In the genomic region with DNA sequence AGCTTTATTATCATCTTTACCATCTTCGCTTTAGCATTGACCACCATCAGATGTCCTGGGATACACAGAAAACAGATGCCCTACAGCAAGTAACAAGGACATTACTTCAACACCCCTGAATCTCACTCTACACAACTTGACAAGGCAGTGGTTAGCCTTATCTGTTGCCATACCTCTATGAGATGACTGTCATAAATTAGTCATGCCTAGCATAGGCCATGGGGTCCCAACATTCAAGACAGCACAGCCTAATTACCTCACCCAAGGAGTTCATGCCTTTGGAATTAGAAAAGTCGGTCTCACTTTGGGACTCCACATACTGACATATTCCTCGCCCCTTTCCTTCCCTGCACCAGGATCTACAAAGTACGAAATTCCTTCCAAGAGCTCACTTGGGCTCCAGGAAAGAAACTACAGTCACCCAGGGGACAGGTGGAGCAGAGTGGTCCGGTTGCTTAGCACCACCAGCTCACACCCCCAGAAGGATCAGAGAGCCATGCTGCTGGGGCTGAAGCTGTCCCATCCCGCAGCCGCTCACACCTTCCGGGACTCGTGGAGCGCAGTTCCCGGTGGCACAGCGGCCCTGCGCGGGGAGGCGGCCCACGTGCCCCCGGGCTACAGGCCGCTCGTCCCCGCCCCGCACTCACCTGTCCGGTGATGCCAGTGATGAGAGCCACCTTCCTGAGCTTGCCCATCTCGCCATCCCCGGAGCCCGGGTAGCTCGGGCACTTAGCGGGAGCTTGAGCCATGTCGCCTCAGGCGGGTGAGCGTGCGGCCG, we compare ENCODE assay signal across 8 mouse cellular contexts. TPM values are rescaled to one million over a fixed set of nuclear protein-coding genes. Genes with fewer than 3 reads are reported as not detected.
DNase-seq lines count a peak whose midpoint lies in the region; ATAC-seq lines count a peak whose summit lies in the region.

No protein-coding gene starts in this region.

- peak overlapping the region; percentile 8; the same call in 1 of the 2 replicates for H3K27ac ChIP-seq in heart, embryonic 16.5 days (ENCODE audit: low read length)
- no peak overlapping the region; the same call in 1 of the 2 replicates for H3K27ac ChIP-seq in liver, embryonic 11.5 days (ENCODE audit: low read depth, low read length)
- peak overlapping the region; percentile 29; the same call in 1 of the 2 replicates for H3K27ac ChIP-seq in stomach, embryonic 16.5 days (ENCODE audit: low read length)

- peak; percentile 62 for ATAC-seq in heart, embryonic 16.5 days (replicated peaks; ENCODE audit: extremely low read depth, insufficient read depth, low FRiP score)
- 0 out of 2 replicates have a peak, but pooled peaks have one; percentile 31 for ATAC-seq in erythroblast, adult 5-6 weeks (replicated peaks; ENCODE audit: low FRiP score, poor library complexity, severe bottlenecking)
- ATAC-seq in liver, embryonic 11.5 days (replicated peaks; ENCODE audit: low FRiP score), result no peak; the same call in 1 of the 2 replicates
- no peak for ATAC-seq in stomach, embryonic 16.5 days (ENCODE audit: insufficient read depth, low FRiP score)

- H3K4me3 ChIP-seq in heart, embryonic 16.5 days (ENCODE audit: low read length), result peak overlapping the region; percentile 66
- H3K4me3 ChIP-seq in liver, embryonic 11.5 days (ENCODE audit: low read depth, low read length), result peak overlapping the region; percentile 83
- H3K4me3 ChIP-seq in stomach, embryonic 16.5 days (replicated peaks; ENCODE audit: low read length), result peak overlapping the region; percentile 78

- H3K9me3 ChIP-seq in heart, embryonic 16.5 days (replicated peaks; ENCODE audit: control insufficient read depth, low read length), result no peaks in the 10 kb centered on the region
- H3K9me3 ChIP-seq in liver, embryonic 11.5 days (ENCODE audit: control insufficient read depth, low read length), result no peaks in the 10 kb centered on the region
- no peaks in the 10 kb centered on the region for H3K9me3 ChIP-seq in stomach, embryonic 16.5 days (replicated peaks; ENCODE audit: control insufficient read depth, low read length)

- no peak for DNase-seq in heart, postnatal 36 days
- peak; percentile 27 for DNase-seq in ES-CJ7 (ENCODE audit: low read depth, low spot score)
- no peak for DNase-seq in liver, embryonic 11.5 days (ENCODE audit: low spot score)
- DNase-seq in cerebellum, adult 8-10 months, result no peak
- no peak for DNase-seq in left cerebral cortex, adult 8-10 months (ENCODE audit: low spot score in 2 of 2)

- intact Hi-C loops in heart, postnatal 36 days (cut with DNase I), result loop anchor here (2.0 kb wide), 1 partner anchor 529 kb away; no protein-coding TSS in a partner anchor

- H3K4me2 ChIP-seq in heart, embryonic 16.5 days (ENCODE audit: low read depth, low read length), result peak overlapping the region; percentile 89
- peak overlapping the region; percentile 95 for H3K4me2 ChIP-seq in liver, embryonic 11.5 days
- H3K4me2 ChIP-seq in stomach, embryonic 16.5 days (ENCODE audit: low read depth, low read length), result peak overlapping the region; percentile 77

- peak overlapping the region; percentile 74 for H3K9ac ChIP-seq in heart, embryonic 16.5 days (ENCODE audit: low read length)
- peak overlapping the region; percentile 89 for H3K9ac ChIP-seq in liver, embryonic 11.5 days (ENCODE audit: low read depth, low read length)
- peak overlapping the region; percentile 87 for H3K9ac ChIP-seq in stomach, embryonic 16.5 days (ENCODE audit: low read length)

- peaks cover 9% of the 10 kb centered on the region for H3K4me1 ChIP-seq in heart, embryonic 16.5 days (ENCODE audit: control insufficient read depth, insufficient read depth, low read length)
- H3K4me1 ChIP-seq in liver, embryonic 11.5 days (replicated peaks; ENCODE audit: control insufficient read depth, insufficient read depth, low read length), result no peaks in the 10 kb centered on the region; the same call in 1 of the 2 replicates
- peaks cover 10% of the 10 kb centered on the region for H3K4me1 ChIP-seq in stomach, embryonic 16.5 days (ENCODE audit: control insufficient read depth, insufficient read depth, low read length)

- no peaks in the 10 kb centered on the region; the same call in 1 of the 2 replicates for H3K36me3 ChIP-seq in heart, embryonic 16.5 days (ENCODE audit: control insufficient read depth, insufficient read depth)
- H3K36me3 ChIP-seq in liver, embryonic 11.5 days (ENCODE audit: control insufficient read depth, insufficient read depth, low read length), result no peaks in the 10 kb centered on the region
- no peaks in the 10 kb centered on the region for H3K36me3 ChIP-seq in stomach, embryonic 16.5 days (ENCODE audit: control insufficient read depth, insufficient read depth, low read length)

- WGBS in heart, embryonic 16.5 days, result 4% methylated on average over 31 of the region's 32 CpGs
- 6% methylated on average over 32 of the region's 32 CpGs for WGBS in liver, embryonic 11.5 days
- WGBS in stomach, embryonic 16.5 days, result 4% methylated on average over 32 of the region's 32 CpGs

- H3K27me3 ChIP-seq in heart, embryonic 16.5 days (ENCODE audit: control insufficient read depth, insufficient read depth, low read length), result no peaks in the 10 kb centered on the region
- H3K27me3 ChIP-seq in liver, embryonic 11.5 days (replicated peaks; ENCODE audit: control insufficient read depth, insufficient read depth, low read length), result no peaks in the 10 kb centered on the region
- no peaks in the 10 kb centered on the region for H3K27me3 ChIP-seq in stomach, embryonic 16.5 days (ENCODE audit: control insufficient read depth, insufficient read depth, low read length)

RNA-seq across cellular contexts. Expression of a gene that starts 0.6 kb away (rescaled TPM):
- 21.0 and 21.8 TPM in 2 replicates for polyA plus RNA-seq in heart, embryonic 16.5 days (2015; fragmentation: Nextera tagmentation; extraction: Ambion mirVana)
- total RNA-seq in heart, postnatal 36 days (2021), result 1 to 10 TPM; 5.4 to 5.8 TPM
- 2.3 and 13.3 TPM in 2 replicates for total RNA-seq in erythroblast, adult 5-6 weeks (2015; ENCODE audit: low replicate concordance)
- total RNA-seq in erythroblast, adult 5-6 weeks (2017; ENCODE audit: low replicate concordance), result 1.8 and 2.0 TPM in 2 replicates
- polyA plus RNA-seq in liver, embryonic 11.5 days (2014; fragmentation: Nextera tagmentation; extraction: Ambion mirVana), result 19.7 and 23.4 TPM in 2 replicates
- polyA plus RNA-seq in stomach, embryonic 16.5 days (2015; fragmentation: Nextera tagmentation; extraction: Ambion mirVana), result 69.0 and 76.4 TPM in 2 replicates
- total RNA-seq in left cerebral cortex, adult 8-10 months (2022), result 10 to 100 TPM; 11.3 to 15.6 (median 12.9) TPM

Comparison
In these comparisons a context has a peak if more than half of its experiments do, and no peak if none do; other contexts are left out.
1. ATAC-seq: peak in heart, embryonic 16.5 days (single experiment) and erythroblast, adult 5-6 weeks (single experiment); none in liver, embryonic 11.5 days (single experiment) and stomach, embryonic 16.5 days (single experiment).
2. Peak in every context shown above with its lines, with median percentiles within 50 percentile points of each other: H3K4me2 ChIP-seq, H3K4me3 ChIP-seq and H3K9ac ChIP-seq.